Mouse (Mus musculus): ENCODE data around the gene Impad1. TPM values are rescaled to one million over a fixed set of nuclear protein-coding genes. Genes with fewer than 3 reads are reported as not detected.

Impad1 gene
- 36.9 and 37.2 TPM in 2 replicates for polyA plus RNA-seq (2015; fragmentation: Nextera tagmentation; extraction: Ambion mirVana)

DNA sequence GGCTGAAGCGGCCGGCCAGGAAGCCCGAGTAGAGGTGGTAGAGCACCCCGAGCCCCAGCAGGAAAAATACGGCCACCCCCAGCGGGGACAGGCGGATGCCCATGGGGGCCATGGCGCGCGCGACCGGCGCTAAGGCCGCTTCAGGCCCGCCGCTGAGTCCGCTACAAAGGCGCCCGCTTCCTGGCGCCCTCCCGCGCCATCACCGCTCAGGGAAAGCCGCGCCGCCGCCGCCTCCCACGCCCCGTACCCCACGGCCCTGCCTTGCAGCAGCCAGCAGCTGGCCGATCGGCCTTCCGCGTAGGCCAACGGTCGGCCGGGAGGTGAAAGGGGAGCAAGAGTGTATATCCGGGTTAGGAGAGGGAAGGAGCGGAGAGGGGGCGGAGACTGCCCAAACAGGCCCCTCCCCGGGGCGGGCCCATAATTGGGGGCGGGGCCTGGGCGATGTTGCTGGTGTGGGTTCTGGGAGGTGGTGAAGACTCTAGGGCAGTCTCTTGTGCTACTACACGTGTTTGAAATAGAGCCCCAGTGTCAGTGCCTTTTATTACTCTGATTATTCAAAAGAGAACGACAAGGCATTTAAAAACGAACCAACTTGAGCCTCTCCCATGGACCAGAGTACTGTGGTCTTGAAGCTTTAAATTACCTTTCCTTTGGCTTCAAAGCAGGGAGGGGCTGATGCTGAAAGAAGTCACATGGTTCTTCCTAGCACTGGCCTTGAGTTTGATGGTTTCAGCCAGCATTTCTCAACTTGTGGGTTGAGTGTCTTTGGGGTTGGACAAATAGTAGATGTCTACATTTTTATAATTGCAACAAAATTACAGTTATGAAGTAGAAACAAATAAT is at the start of gene Impad1:
TSS of gene Impad1 (minus strand) at position 364 of the 843 bp plus-strand sequence.
- Histone ChIP-seq H3K4me2 (replicated peaks) (peak within 1 kb of the TSS; percentile 54), H3K36me3 (0 out of 2 replicates have a peak, but pooled peaks cover 3% of the 10 kb centered on the region), H3K27ac (replicated peaks) (peak within 1 kb of the TSS; percentile 85), H3K9ac (peak within 1 kb of the TSS; percentile 86), H3K9me3 (replicated peaks) (no peaks in the 10 kb centered on the region), H3K27me3 (no peaks in the 10 kb centered on the region), H3K4me1 (no peaks in the 10 kb centered on the region), H3K4me3 (replicated peaks) (peak within 1 kb of the TSS; percentile 93)
- under 1% methylated on average over 48 of the region's 48 CpGs for WGBS
- peak; percentile 89 for ATAC-seq (ENCODE audit: insufficient number of reproducible peaks, low FRiP score, low TSS enrichment, low read depth)

DNA sequence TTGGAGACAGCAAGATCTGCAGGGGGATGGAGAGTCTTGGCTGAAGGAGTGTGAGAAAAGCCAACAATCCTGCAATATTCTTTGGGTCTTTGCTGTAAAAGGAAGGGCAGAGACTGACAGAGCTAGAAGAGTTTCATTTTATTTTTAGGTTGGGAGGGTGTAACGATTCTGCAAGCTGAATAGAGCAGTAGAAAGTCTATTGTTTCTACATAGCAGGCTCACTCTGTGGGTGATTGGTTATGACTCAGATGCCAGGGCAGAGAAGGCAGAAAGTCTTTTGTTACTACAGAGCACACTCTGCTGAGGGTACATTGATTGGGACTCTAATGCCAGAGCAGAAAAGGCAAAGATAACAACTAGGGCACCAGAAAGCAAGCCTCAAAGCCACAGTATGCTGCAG is 47.0 kb upstream of the Impad1 start:
- Histone ChIP-seq H3K9ac (no peak overlapping the region), H3K27ac (replicated peaks) (no peak overlapping the region), H3K4me3 (replicated peaks) (no peak overlapping the region), H3K36me3 (no peaks in the 10 kb centered on the region), H3K4me2 (replicated peaks) (no peak overlapping the region), H3K9me3 (replicated peaks) (no peaks in the 10 kb centered on the region), H3K4me1 (no peaks in the 10 kb centered on the region), H3K27me3 (no peaks in the 10 kb centered on the region)
- 43% methylated on average over 1 of the region's 1 CpGs for WGBS
- ATAC-seq (ENCODE audit: insufficient number of reproducible peaks, low FRiP score, low TSS enrichment, low read depth) = no peak

DNA sequence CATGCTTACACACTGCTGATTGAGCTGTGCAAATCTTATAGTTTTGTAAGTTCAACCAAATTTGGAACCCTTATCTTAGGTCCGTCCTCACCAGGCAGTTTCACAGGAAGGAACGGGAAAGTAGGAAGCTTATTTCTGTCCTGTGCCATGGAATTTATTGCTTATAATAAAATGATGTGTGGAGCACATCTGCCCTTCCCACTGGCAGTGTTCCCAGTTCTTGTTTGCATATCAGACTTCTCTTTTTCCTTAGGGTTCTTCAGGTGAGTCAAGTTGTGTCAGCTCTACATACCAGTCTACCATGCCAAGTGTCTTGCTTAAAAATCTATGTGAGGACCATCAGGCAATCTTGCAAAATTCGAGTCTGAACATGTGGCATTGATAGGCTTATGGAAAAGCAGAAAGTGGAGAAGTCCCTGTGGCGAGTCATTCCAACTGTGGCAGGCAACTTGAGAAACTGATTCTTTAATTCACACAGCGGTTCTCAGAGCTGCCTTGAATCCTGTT is 40.7 kb upstream of the Impad1 start:
- no peak for ATAC-seq (ENCODE audit: insufficient number of reproducible peaks, low FRiP score, low TSS enrichment, low read depth)
- Histone ChIP-seq H3K9ac (no peak overlapping the region), H3K9me3 (replicated peaks) (no peaks in the 10 kb centered on the region), H3K4me3 (replicated peaks) (no peak overlapping the region), H3K4me2 (replicated peaks) (no peak overlapping the region), H3K27me3 (no peaks in the 10 kb centered on the region), H3K4me1 (no peaks in the 10 kb centered on the region), H3K27ac (replicated peaks) (no peak overlapping the region), H3K36me3 (no peaks in the 10 kb centered on the region)
- WGBS = 50% methylated on average over 5 of the region's 5 CpGs

DNA sequence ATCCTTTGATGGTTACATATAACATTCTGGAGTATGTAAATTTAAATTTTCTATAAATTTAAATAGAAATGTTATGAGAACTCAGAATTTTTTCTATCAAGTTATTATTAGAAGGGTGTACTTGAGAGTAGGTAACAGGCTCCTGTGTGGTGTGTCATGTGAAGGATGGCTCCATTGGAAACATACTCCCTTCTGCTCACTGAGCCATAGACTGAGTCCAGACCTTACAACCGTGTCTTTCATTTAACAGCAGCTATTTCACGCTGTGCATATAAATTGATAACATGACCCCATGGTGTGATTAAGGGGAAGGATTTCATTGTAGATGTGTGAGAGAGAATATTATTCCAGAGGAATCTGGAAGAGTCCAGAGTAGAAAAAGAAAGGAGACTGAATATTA is 35.0 kb upstream of the Impad1 start:
- H3K4me3 ChIP-seq (replicated peaks) = no peak overlapping the region
- no peak for ATAC-seq (ENCODE audit: insufficient number of reproducible peaks, low FRiP score, low TSS enrichment, low read depth)
- 65% methylated on average over 2 of the region's 2 CpGs for WGBS
- no peak overlapping the region for H3K4me2 ChIP-seq (replicated peaks)
- no peaks in the 10 kb centered on the region for H3K27me3 ChIP-seq
- H3K9ac ChIP-seq = no peak overlapping the region
- no peak overlapping the region for H3K27ac ChIP-seq (replicated peaks)
- no peaks in the 10 kb centered on the region for H3K4me1 ChIP-seq
- H3K9me3 ChIP-seq (replicated peaks) = no peaks in the 10 kb centered on the region
- H3K36me3 ChIP-seq = no peaks in the 10 kb centered on the region

DNA sequence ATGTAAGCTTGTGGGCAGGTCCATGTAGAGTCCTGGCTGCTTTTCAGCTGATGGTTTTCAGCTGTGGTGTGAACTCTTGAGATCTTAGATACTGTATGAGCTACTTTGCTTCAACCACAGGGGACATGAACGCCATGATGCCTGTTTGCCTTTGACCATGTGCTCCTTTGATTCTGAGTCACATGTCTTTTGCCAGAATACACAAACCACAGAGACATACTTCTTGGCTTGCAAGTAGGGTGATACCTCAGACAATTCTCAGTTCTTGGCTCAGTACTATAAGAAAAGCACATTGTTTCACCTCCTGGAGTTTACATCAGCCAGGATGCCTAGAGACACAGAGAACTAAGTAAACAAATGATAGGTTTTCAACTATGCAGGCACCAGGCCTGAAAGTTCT is 29.0 kb upstream of the Impad1 start:
- Histone ChIP-seq H3K9me3 (replicated peaks) (no peaks in the 10 kb centered on the region), H3K9ac (no peak overlapping the region), H3K27ac (replicated peaks) (no peak overlapping the region), H3K4me3 (replicated peaks) (no peak overlapping the region), H3K4me1 (no peaks in the 10 kb centered on the region), H3K4me2 (replicated peaks) (no peak overlapping the region), H3K27me3 (no peaks in the 10 kb centered on the region), H3K36me3 (no peaks in the 10 kb centered on the region)
- ATAC-seq (ENCODE audit: insufficient number of reproducible peaks, low FRiP score, low TSS enrichment, low read depth) = no peak
- WGBS = 51% methylated on average over 1 of the region's 1 CpGs

DNA sequence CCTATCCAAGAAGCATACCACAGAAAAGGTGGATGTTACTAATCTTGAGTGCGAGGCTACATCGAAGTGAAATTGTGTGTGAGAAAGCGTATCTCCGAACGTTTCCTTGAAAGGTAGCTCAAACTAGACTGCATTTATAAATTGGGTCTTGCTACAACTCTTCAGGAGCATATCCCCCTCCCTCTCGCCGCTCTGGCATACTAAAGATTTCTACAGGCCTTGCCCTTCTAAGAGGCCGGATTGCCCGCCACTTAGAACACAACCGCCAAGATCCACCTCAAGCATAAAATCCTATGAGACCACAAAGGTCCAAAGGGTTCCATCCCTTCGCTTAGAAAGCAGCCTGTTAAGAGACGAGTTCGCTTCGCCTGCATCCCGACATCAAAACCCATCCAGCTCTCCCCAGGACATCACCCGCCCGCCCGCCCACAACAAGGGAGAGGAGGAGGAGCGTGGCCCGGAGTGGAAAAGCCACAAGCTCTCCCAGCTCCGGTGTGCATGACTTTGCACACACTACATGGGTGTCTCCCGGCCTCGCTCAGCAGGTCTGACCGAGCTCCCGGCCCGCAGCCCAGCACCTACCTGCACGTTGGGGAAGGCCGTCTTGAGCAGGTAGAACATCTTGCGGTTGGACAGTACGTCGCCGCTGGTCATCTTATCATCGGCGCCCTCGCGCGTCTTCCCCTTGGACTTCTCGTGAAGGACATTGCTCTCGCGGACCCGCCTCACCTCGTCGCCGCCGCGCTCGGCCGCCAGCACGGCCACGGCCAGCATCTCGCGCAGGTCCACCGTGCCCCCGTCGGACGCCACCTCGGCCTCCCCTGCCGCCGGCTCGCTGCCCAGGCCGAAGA is 789 bp downstream of the Impad1 start:
- Histone ChIP-seq H3K4me1 (no peaks in the 10 kb centered on the region), H3K4me3 (replicated peaks) (peak overlapping the region; percentile 93), H3K9me3 (replicated peaks) (no peaks in the 10 kb centered on the region), H3K4me2 (replicated peaks) (peak overlapping the region; percentile 54), H3K27ac (replicated peaks) (peak overlapping the region; percentile 85), H3K27me3 (no peaks in the 10 kb centered on the region), H3K36me3 (peaks cover 11% of the 10 kb centered on the region), H3K9ac (peak overlapping the region; percentile 86)
- peak; percentile 79 for ATAC-seq (ENCODE audit: insufficient number of reproducible peaks, low FRiP score, low TSS enrichment, low read depth)
- 1% methylated on average over 61 of the region's 61 CpGs for WGBS

DNA sequence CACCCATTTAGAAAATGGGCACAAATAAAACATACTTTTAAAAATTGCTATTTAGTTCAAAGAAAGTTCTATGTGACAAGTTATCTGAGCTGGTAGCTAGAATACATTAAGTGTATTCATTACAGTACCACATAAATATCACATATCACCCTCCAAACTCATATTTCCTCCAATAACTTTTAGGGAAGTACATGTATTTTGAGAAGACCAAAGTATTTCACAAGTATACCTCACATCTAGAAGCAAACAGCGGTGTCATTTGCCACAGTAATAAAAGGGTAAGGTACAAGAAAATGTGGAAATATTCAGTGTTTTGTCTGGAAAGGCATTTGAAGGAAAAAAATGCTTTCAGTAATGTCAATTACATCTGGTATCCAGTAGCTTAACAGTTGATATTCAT is 2.0 kb downstream of the Impad1 start:
- Histone ChIP-seq H3K4me2 (replicated peaks) (peak overlapping the region; percentile 54), H3K27me3 (no peaks in the 10 kb centered on the region), H3K4me3 (replicated peaks) (peak overlapping the region; percentile 93), H3K9ac (no peak overlapping the region), H3K36me3 (peaks cover 12% of the 10 kb centered on the region), H3K9me3 (replicated peaks) (no peaks in the 10 kb centered on the region), H3K4me1 (no peaks in the 10 kb centered on the region), H3K27ac (replicated peaks) (no peak overlapping the region)
- ATAC-seq (ENCODE audit: insufficient number of reproducible peaks, low FRiP score, low TSS enrichment, low read depth) = no peak
- 70% methylated on average over 1 of the region's 1 CpGs for WGBS

DNA sequence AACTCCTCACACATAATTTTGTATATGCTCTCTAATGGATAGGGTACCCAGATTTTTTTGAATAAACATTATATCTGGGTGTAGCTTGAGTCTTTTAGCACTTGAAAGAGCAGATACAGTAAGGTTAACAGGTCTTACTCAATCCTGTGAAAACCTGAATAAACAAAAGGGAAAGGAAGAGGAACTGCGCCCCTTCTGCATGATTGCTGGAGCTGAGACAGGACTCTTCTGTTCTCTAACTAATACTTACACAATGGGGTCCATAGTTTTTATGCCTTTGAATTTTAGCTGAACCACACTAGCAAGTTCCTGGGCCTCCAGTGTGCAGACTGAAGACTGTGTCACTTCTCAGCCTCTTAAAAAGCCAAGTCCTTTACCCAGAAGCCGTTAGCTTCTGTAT is 8.0 kb downstream of the Impad1 start:
- Histone ChIP-seq H3K36me3 (peaks cover 20% of the 10 kb centered on the region), H3K9ac (no peak overlapping the region), H3K4me2 (replicated peaks) (no peak overlapping the region), H3K27me3 (no peaks in the 10 kb centered on the region), H3K4me3 (replicated peaks) (no peak overlapping the region), H3K4me1 (no peaks in the 10 kb centered on the region), H3K27ac (replicated peaks) (no peak overlapping the region), H3K9me3 (replicated peaks) (no peaks in the 10 kb centered on the region)
- 77% methylated on average over 2 of the region's 2 CpGs for WGBS
- no peak for ATAC-seq (ENCODE audit: insufficient number of reproducible peaks, low FRiP score, low TSS enrichment, low read depth)

DNA sequence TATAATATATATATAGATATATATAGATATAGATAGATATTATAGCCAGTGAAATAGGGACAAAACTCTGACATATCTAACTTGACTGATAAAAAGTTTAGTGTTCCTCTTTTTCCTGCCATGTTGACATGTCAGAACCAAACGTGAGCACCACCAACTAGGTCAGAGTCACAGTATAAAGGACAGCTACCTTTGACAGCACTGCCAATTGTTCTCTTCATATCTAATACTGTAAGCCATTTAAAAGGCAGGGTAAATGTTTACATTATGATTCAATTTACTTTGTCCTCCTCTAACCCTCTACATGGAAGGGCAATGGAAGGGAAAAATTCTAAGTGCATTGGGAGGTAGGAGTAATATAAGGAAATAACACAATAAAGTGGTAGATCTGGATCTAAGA is 8.8 kb downstream of the Impad1 start:
- ATAC-seq (ENCODE audit: insufficient number of reproducible peaks, low FRiP score, low TSS enrichment, low read depth) = no peak
- no peak overlapping the region for H3K9ac ChIP-seq
- H3K36me3 ChIP-seq = peaks cover 20% of the 10 kb centered on the region
- no peak overlapping the region for H3K27ac ChIP-seq (replicated peaks)
- no peaks in the 10 kb centered on the region for H3K27me3 ChIP-seq
- 67% methylated on average over 1 of the region's 1 CpGs for WGBS
- no peaks in the 10 kb centered on the region for H3K4me1 ChIP-seq
- no peaks in the 10 kb centered on the region for H3K9me3 ChIP-seq (replicated peaks)
- no peak overlapping the region for H3K4me2 ChIP-seq (replicated peaks)
- H3K4me3 ChIP-seq (replicated peaks) = no peak overlapping the region

DNA sequence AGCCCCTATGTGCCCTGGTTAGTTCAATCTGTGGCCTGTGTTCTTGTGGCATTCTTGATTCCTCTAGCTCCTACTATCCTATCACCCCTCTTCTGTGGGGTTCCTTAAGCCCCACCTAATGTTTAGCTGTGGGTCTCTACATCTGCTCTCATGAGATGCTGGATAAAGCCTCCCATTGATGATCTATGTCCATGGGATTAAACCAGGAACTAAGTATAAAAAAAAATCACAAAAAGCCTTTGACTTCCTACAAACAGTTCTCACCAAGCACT is 9.5 kb downstream of the Impad1 start:
- ATAC-seq (ENCODE audit: insufficient number of reproducible peaks, low FRiP score, low TSS enrichment, low read depth) = no peak
- H3K9me3 ChIP-seq (replicated peaks) = no peaks in the 10 kb centered on the region
- no peak overlapping the region for H3K27ac ChIP-seq (replicated peaks)

DNA sequence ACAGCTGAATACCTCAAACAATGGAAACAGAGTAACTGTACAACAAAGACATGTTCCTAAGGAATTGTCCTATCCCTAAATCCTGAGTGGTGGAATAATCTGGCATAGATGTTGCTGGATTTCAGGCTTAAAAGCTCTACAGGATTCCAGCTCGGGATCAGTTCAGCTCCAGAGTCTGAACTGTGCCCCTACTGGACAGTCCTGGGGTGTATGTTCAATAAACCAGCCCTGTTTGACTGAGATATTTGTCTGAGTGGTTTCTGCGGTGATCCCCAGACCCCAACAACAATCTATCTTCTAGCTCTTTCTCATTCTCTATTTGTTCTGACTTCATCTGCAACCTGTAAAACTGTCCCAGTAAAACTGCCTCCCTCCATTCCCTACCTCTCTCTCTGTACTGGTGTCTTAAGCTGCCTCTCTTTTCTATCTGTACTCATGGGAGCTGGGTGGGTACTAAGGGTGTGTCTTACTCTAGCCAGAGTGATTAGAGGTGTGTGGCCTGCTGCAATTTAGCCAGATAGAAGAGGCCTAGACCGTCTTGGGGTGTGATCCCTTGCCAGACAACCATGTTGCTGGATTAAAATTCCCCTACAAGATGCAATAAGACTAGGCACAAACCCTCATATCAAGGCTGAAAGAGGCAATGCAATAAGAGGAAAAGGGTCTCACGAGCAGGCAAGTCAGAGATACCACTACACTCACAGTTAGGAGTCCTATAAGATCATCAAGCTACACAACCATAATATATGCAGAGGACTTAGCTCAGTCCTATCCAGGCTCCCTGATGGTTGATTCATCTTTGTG is 10.1 kb downstream of the Impad1 start:
- H3K27me3 ChIP-seq = no peaks in the 10 kb centered on the region
- WGBS = 95% methylated on average over 4 of the region's 4 CpGs
- no peak for ATAC-seq (ENCODE audit: insufficient number of reproducible peaks, low FRiP score, low TSS enrichment, low read depth)
- no peaks in the 10 kb centered on the region for H3K4me1 ChIP-seq
- H3K9me3 ChIP-seq (replicated peaks) = no peaks in the 10 kb centered on the region
- H3K27ac ChIP-seq (replicated peaks) = no peak overlapping the region
- no peak overlapping the region for H3K4me3 ChIP-seq (replicated peaks)
- H3K4me2 ChIP-seq (replicated peaks) = no peak overlapping the region
- H3K36me3 ChIP-seq = peaks cover 17% of the 10 kb centered on the region
- no peak overlapping the region for H3K9ac ChIP-seq

More for the DNA sequence above, 9.5 kb downstream of the Impad1 start:
- no peak overlapping the region for H3K4me3 ChIP-seq (replicated peaks)
- H3K36me3 ChIP-seq = peaks cover 17% of the 10 kb centered on the region
- H3K27me3 ChIP-seq = no peaks in the 10 kb centered on the region
- no peaks in the 10 kb centered on the region for H3K4me1 ChIP-seq
- no peak overlapping the region for H3K9ac ChIP-seq
- no peak overlapping the region for H3K4me2 ChIP-seq (replicated peaks)
